Mouse (Mus musculus) MEL (cell line): Measurements from ENCODE around the gene Ccl5. TPM values are rescaled to one million over a fixed set of nuclear protein-coding genes. Genes with fewer than 3 reads are reported as not detected.

Source experiments
- DNase-seq: peaks from one replicate; pipeline ENCODE4 v3.0.0; 2011; ENCODE audit warnings: low read depth, low spot score
- H3K27ac ChIP-seq: 2 replicates; pipeline ENCODE4 v1.5.1; 2012; ENCODE audit warnings: low read depth, mild to moderate bottlenecking, control low read depth, low read length, moderate library complexity; ENCODE audit not compliant: control insufficient read depth
- H3K27me3 ChIP-seq, 2 experiments: fragments of 150-350 bp in 1 of 2; sonication (generic) in 1 of 2; 2 replicates each; pipeline ENCODE4 v1.6.1; 2012; ENCODE audit warnings: low read length in 2 of 2, mild to moderate bottlenecking in 2 of 2, improper control_type of control experiment in 1 of 2, moderate library complexity in 1 of 2; ENCODE audit not compliant: insufficient read depth in 2 of 2, control insufficient read depth in 1 of 2
- H3K36me3 ChIP-seq, 2 experiments: 2 replicates each; pipeline ENCODE4 v1.6.1; 2012 to 2014; ENCODE audit warnings: low read length in 2 of 2, improper control_type of control experiment in 1 of 2, inconsistent platforms in 1 of 2, mild to moderate bottlenecking in 1 of 2; ENCODE audit not compliant: insufficient read depth in 2 of 2, control insufficient read depth in 1 of 2
- H3K4me1 ChIP-seq, 2 experiments: fragments of 150-350 bp in 1 of 2; sonication (generic) in 1 of 2; 2 replicates each; pipeline ENCODE4 v1.6.1; 2012; ENCODE audit warnings: low read length in 2 of 2, improper control_type of control experiment in 1 of 2, mild to moderate bottlenecking in 1 of 2; ENCODE audit not compliant: insufficient read depth in 2 of 2, control insufficient read depth in 1 of 2
- H3K4me3 ChIP-seq, 2 experiments: fragments of 150-350 bp in 1 of 2; sonication (generic) in 1 of 2; 2 replicates each; pipeline ENCODE4 v1.5.1; 2012; ENCODE audit warnings: low read depth in 2 of 2, low read length in 2 of 2, mild to moderate bottlenecking in 2 of 2, moderate library complexity in 2 of 2, control low read depth in 1 of 2, improper control_type of control experiment in 1 of 2; ENCODE audit not compliant: control insufficient read depth in 1 of 2, insufficient read depth in 1 of 2
- H3K79me2 ChIP-seq: 2 replicates; pipeline ENCODE4 v1.6.1; 2012; ENCODE audit warnings: mild to moderate bottlenecking, low read length, moderate library complexity; ENCODE audit not compliant: control insufficient read depth, poor library complexity, insufficient read depth
- H3K9ac ChIP-seq: 2 replicates; pipeline ENCODE4 v1.6.1; 2012; ENCODE audit warnings: low read depth, mild to moderate bottlenecking, control low read depth, low read length, moderate library complexity; ENCODE audit not compliant: control insufficient read depth, poor library complexity, severe bottlenecking
- H3K9me3 ChIP-seq: fragments of 150-350 bp; sonication (generic); replicated peaks from 2 replicates; pipeline ENCODE4 v1.6.1; 2012; ENCODE audit warnings: mild to moderate bottlenecking, low read length, improper control_type of control experiment, moderate library complexity; ENCODE audit not compliant: insufficient read depth
- BHLHE40 ChIP-seq: IDR thresholded peaks from 2 replicates; pipeline ENCODE4 v1.6.1; 2012; ENCODE audit warnings: low read depth, mild to moderate bottlenecking, inconsistent platforms, low read length, improper control_type of control experiment, borderline replicate concordance
- CHD2 ChIP-seq: IDR thresholded peaks from 2 replicates; pipeline ENCODE4 v1.6.1; 2011; ENCODE audit warnings: low read length, improper control_type of control experiment
- ELF1 ChIP-seq: IDR thresholded peaks from 2 replicates; pipeline ENCODE4 v1.6.1; 2014; ENCODE audit warnings: low read depth, mild to moderate bottlenecking, inconsistent platforms, low read length, improper control_type of control experiment, moderate library complexity
- EP300 ChIP-seq, 2 experiments: IDR thresholded peaks; 2 replicates each; pipeline ENCODE4 v1.6.1; 2011; ENCODE audit warnings: improper control_type of control experiment in 2 of 2, low read length in 2 of 2, low read depth in 1 of 2, mild to moderate bottlenecking in 1 of 2
- ETS1 ChIP-seq: IDR thresholded peaks from 2 replicates; pipeline ENCODE4 v1.6.1; 2012; ENCODE audit warnings: low read depth, mild to moderate bottlenecking, inconsistent platforms, low read length, improper control_type of control experiment, moderate library complexity
- GABPA ChIP-seq: IDR thresholded peaks from 2 replicates; pipeline ENCODE4 v1.6.1; 2012; ENCODE audit warnings: low read depth, mild to moderate bottlenecking, inconsistent platforms, low read length, improper control_type of control experiment, moderate library complexity
- GATA1 ChIP-seq: IDR thresholded peaks from 2 replicates; pipeline ENCODE4 v1.6.1; 2011; ENCODE audit warnings: low read depth, low read length, improper control_type of control experiment
- HCFC1 ChIP-seq: IDR thresholded peaks from 2 replicates; pipeline ENCODE4 v1.6.1; 2012; ENCODE audit warnings: low read depth, mild to moderate bottlenecking, inconsistent platforms, low read length, improper control_type of control experiment, moderate library complexity
- JUND ChIP-seq: IDR thresholded peaks from 2 replicates; pipeline ENCODE4 v1.6.1; 2011; ENCODE audit warnings: low read depth, mild to moderate bottlenecking, improper control_type of control experiment, low read length
- KAT2A ChIP-seq: conservative IDR thresholded peaks from 2 replicates; pipeline ENCODE4 v1.6.1; 2012; ENCODE audit warnings: low read depth, low read length, improper control_type of control experiment, inconsistent platforms
- MAX ChIP-seq: IDR thresholded peaks from 2 replicates; pipeline ENCODE4 v1.6.1; 2011; ENCODE audit warnings: low read length, improper control_type of control experiment
- MAZ ChIP-seq: IDR thresholded peaks from 2 replicates; pipeline ENCODE4 v1.6.1; 2012; ENCODE audit warnings: low read depth, mild to moderate bottlenecking, inconsistent platforms, low read length, improper control_type of control experiment
- MYB ChIP-seq: IDR thresholded peaks from 2 replicates; pipeline ENCODE4 v1.6.1; 2011; ENCODE audit warnings: mild to moderate bottlenecking, low read depth, low read length, improper control_type of control experiment
- MYC ChIP-seq: IDR thresholded peaks from 2 replicates; pipeline ENCODE4 v1.6.1; 2011; ENCODE audit warnings: low read depth, mild to moderate bottlenecking, low read length, improper control_type of control experiment, moderate library complexity
- POLR2A ChIP-seq, 2 experiments: IDR thresholded peaks; 2 replicates each; pipeline ENCODE4 v1.6.1; 2011 to 2012; ENCODE audit warnings: low read length in 2 of 2, mild to moderate bottlenecking in 2 of 2, control low read depth in 1 of 2, improper control_type of control experiment in 1 of 2, low read depth in 1 of 2, moderate library complexity in 1 of 2; ENCODE audit not compliant: control insufficient read depth in 1 of 2, insufficient read depth in 1 of 2, poor library complexity in 1 of 2
- POLR2AphosphoS5 ChIP-seq: IDR thresholded peaks from 2 replicates; pipeline ENCODE4 v1.6.1; 2012; ENCODE audit warnings: low read depth, borderline replicate concordance, mild to moderate bottlenecking, inconsistent platforms, low read length, moderate library complexity, mixed read lengths
- RCOR1 ChIP-seq: IDR thresholded peaks from 2 replicates; pipeline ENCODE4 v1.6.1; 2012; ENCODE audit warnings: low read depth, mild to moderate bottlenecking, inconsistent platforms, low read length, improper control_type of control experiment
- SIN3A ChIP-seq: IDR thresholded peaks from 2 replicates; pipeline ENCODE4 v1.6.1; 2012; ENCODE audit warnings: low read length, improper control_type of control experiment, inconsistent platforms
- TAL1 ChIP-seq: IDR thresholded peaks from 2 replicates; pipeline ENCODE4 v1.6.1; 2012; ENCODE audit warnings: mild to moderate bottlenecking, inconsistent platforms, low read length, moderate library complexity, mixed read lengths
- TBP ChIP-seq: IDR thresholded peaks from 2 replicates; pipeline ENCODE4 v1.8.0; 2011; ENCODE audit warnings: low read depth, low read length, improper control_type of control experiment
- TCF12 ChIP-seq: IDR thresholded peaks from 2 replicates; pipeline ENCODE4 v1.6.1; 2014; ENCODE audit warnings: low read depth, mild to moderate bottlenecking, inconsistent platforms, low read length, improper control_type of control experiment, moderate library complexity
- UBTF ChIP-seq: IDR thresholded peaks from 2 replicates; pipeline ENCODE4 v1.6.1; 2012; ENCODE audit warnings: low read depth, mild to moderate bottlenecking, inconsistent platforms, low read length, improper control_type of control experiment, moderate library complexity, borderline replicate concordance; ENCODE audit not compliant: insufficient read depth
- USF2 ChIP-seq, 2 experiments: IDR thresholded peaks; 2 replicates each; pipeline ENCODE4 v1.6.1; 2011 to 2012; ENCODE audit warnings: improper control_type of control experiment in 2 of 2, low read length in 2 of 2, borderline replicate concordance in 1 of 2, inconsistent platforms in 1 of 2, low read depth in 1 of 2, mild to moderate bottlenecking in 1 of 2; ENCODE audit not compliant: insufficient read depth in 1 of 2
- ZC3H11A ChIP-seq: IDR thresholded peaks from 2 replicates; pipeline ENCODE4 v1.6.1; 2012; ENCODE audit warnings: low read depth, mild to moderate bottlenecking, inconsistent platforms, low read length, improper control_type of control experiment
- ZKSCAN1 ChIP-seq: IDR thresholded peaks from 2 replicates; pipeline ENCODE4 v1.6.1; 2012; ENCODE audit warnings: low read depth, mild to moderate bottlenecking, inconsistent platforms, low read length, improper control_type of control experiment, moderate library complexity
- ZNF384 ChIP-seq: IDR thresholded peaks from 2 replicates; pipeline ENCODE4 v1.6.1; 2012; ENCODE audit warnings: low read depth, mild to moderate bottlenecking, inconsistent platforms, low read length, improper control_type of control experiment
- polyA plus RNA-seq, 2 experiments: library from polyadenylated mRNA; stranded (reverse) in 1 of 2; unstranded in 1 of 2; fragments of >175 nt in 1 of 2; fragments of >200 nt in 1 of 2; gene quantifications; 2 replicates each; pipeline versions ENCODE4 v1.2.1 to v1.2.4; 2012; ENCODE audit warnings: low replicate concordance in 2 of 2, low read depth in 1 of 2; ENCODE audit not compliant: insufficient read length in 2 of 2, insufficient read depth in 1 of 2, missing spikeins in 1 of 2
- total RNA-seq: library from RNA; depleted of rRNA; stranded (reverse); fragments of 300-350 nt; gene quantifications from 2 replicates; pipeline ENCODE4 v1.2.3, GENCODE M21; 2012

Ccl5 gene
- total and polyA plus RNA-seq, 3 experiments: 0.56 TPM; not detected in 2

DNA sequence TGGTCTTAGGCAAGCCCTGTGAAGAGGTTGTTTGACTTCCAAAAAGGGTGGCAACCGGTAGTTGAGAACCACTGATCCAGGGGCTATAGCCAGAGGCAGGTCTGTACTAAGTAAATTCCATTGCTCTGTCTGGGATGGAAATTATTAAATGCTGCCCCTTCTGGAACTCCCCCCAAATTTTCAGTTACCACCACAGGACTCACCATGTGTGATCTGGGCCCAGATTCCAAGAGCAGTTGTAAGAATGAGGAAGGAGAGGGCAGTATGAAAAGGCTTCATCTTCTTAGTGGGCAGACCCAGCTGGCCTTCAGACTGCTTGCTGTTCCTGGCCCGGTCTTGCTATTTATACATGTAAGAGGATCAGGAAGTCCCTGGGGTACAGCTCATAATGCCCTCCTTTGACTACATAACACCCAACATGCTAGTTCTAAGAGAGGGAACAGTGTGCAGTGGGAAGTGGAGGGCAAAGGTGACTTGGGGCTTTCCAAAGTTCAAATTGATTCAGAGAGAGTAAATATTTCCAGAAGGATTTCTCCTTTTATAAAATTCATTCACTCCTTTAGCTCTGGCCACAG, 48.0 kb upstream of the Ccl5 start, which contains the start of gene Ccl9:
TSS of gene Ccl9 (minus strand) at position 451 of the 575 bp plus-strand sequence.
- no peak within 1 kb of the TSS for H3K4me3 ChIP-seq
- TF ChIP-seq JUND (no peak), CHD2 (no peak), POLR2A (IDR thresholded peaks at IDR 0.05; ENCODE audit: control insufficient read depth in 1 of 2, insufficient read depth in 1 of 2, low read depth in 1 of 2, low read length in 2 of 2, poor library complexity in 1 of 2) (no peak), POLR2AphosphoS5 (no peak), TBP (no peak), MYC (no peak), TCF12 (no peak), ZNF384 (no peak), UBTF (no peak), EP300 (IDR thresholded peaks at IDR 0.05; ENCODE audit: low read depth in 1 of 2, low read length in 2 of 2) (no peak), KAT2A (no peak), MAZ (no peak)
- TF ChIP-seq, all 39 proteins: peak for 0
- H3K4me1 ChIP-seq: peaks cover 23 to 38% of the 10 kb centered on the region in 2 experiments
- peak; percentile 35 for DNase-seq
- peaks cover 0 to 60% of the 10 kb centered on the region in 2 experiments; a peak in 2 of 4 replicates for H3K36me3 ChIP-seq
- no peaks in the 10 kb centered on the region for H3K9me3 ChIP-seq
- H3K79me2 ChIP-seq: no peaks in the 10 kb centered on the region
- H3K9ac ChIP-seq: no peak within 1 kb of the TSS
- peak within 1 kb of the TSS; percentile 61; the same call in 1 of the 2 replicates for H3K27ac ChIP-seq
- H3K27me3 ChIP-seq: no peaks in the 10 kb centered on the region; a peak in 1 of 4 replicates

DNA sequence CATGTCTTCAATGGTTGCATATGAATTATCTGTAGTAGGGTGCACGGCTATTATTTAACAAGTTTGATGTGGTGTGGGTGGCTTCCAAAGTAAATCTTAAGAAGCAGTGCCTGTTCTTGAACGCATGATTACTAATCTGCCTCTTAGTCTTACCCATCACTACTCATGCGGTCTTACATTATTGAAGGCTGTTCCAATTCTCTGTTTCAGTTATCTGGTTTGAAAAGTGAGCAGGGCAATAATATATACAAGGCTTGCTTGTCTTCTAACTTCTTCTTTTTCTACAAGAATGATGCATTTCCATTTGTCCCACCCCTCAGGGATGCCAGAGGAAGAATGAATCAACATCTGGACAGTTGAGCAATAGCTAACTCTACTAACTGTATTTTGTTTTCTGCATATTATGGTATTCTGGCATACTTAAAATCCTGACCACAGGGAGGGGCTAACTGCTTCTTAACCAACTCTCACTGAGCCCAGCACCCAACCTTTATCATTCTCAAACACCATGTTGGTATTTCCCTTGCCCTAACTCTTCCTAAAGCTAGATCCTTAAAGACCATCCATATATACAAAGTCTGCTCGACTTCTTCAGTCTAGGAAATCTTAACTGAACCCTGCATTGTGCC, 46.7 kb upstream of the Ccl5 start:
- peak; percentile 88 for DNase-seq
- H3K9me3 ChIP-seq: no peaks in the 10 kb centered on the region
- peaks cover 0 to 68% of the 10 kb centered on the region in 2 experiments; a peak in 2 of 4 replicates for H3K36me3 ChIP-seq
- H3K4me3 ChIP-seq: no peak overlapping the region
- no peaks in the 10 kb centered on the region for H3K27me3 ChIP-seq
- H3K27ac ChIP-seq: peak overlapping the region; percentile 61
- TF ChIP-seq TAL1 (peak; percentile 79), JUND (peak; percentile 67; the same call in 1 of the 2 replicates), GATA1 (peak; percentile 52), MYC (peak; percentile 74), ELF1 (no peak), USF2 (IDR thresholded peaks at IDR 0.05; ENCODE audit: borderline replicate concordance in 1 of 2, insufficient read depth in 1 of 2, low read depth in 1 of 2, low read length in 2 of 2) (no peak), TCF12 (peak; percentile 59), ZC3H11A (no peak), BHLHE40 (no peak), MAZ (peak; percentile 51; the same call in 1 of the 2 replicates), MYB (peak; percentile 91), EP300 (IDR thresholded peaks at IDR 0.05; ENCODE audit: low read depth in 1 of 2, low read length in 2 of 2) (peak; percentile 79 to 91), ETS1 (peak; percentile 72; the same call in 1 of the 2 replicates), RCOR1 (peak; percentile 68), HCFC1 (0 out of 2 replicates have a peak, but pooled peaks have one; percentile 38), SIN3A (peak; percentile 71), TBP (0 out of 2 replicates have a peak, but pooled peaks have one; percentile 37), ZKSCAN1 (no peak), MAX (peak; percentile 73; the same call in 1 of the 2 replicates), GABPA (no peak)
- TF ChIP-seq, all 39 proteins: peak for 14
- Histone ChIP-seq H3K4me1 (peaks cover 30 to 45% of the 10 kb centered on the region in 2 experiments), H3K9ac (no peak overlapping the region), H3K79me2 (no peaks in the 10 kb centered on the region)
